Comparison of ENCODE assay signal across 8 mouse cellular contexts in genomic region chrX:101427774-101428173, GRCm38 (mm10). TPM values are rescaled to one million over a fixed set of nuclear protein-coding genes. Genes with fewer than 3 reads are reported as not detected.
DNase-seq lines count a peak whose midpoint lies in the region; ATAC-seq and TF ChIP-seq lines count a peak whose summit lies in the region.

No protein-coding gene starts in this region.

- H3K4me3 ChIP-seq in left cerebral cortex, adult 2 months, result no peak overlapping the region

- intact Hi-C loops in left cerebral cortex, adult 2 months (cut with DNase I), result no loop called here
- intact Hi-C loops in left cerebral cortex, postnatal 14 days (cut with DNase I), result no loop called here

- DNase-seq in cerebellum, adult 9-10 months, result peak; percentile 20
- no peak for DNase-seq in cerebellum, adult 11 months
- no peak for DNase-seq in left cerebral cortex, adult 2 months (ENCODE audit: extremely low spot score in 1 of 2, low spot score in 2 of 2)
- no peak for DNase-seq in left cerebral cortex, postnatal 14 days (ENCODE audit: low spot score in 2 of 2)
- DNase-seq in brain, adult 2 months (ENCODE audit: low read depth, low spot score), result peak; percentile 14
- peak; percentile 66 for DNase-seq in naive thymus-derived CD4-positive, alpha-beta T cell, adult 2 months (ENCODE audit: low read depth)
- no peak for DNase-seq in right cerebral cortex, adult 2 months (ENCODE audit: low spot score in 2 of 2)

- H3K27ac ChIP-seq in left cerebral cortex, adult 2 months, result no peak overlapping the region

- no peak for ATAC-seq in monocyte, adult 5-6 weeks (replicated peaks; ENCODE audit: insufficient number of reproducible peaks, low FRiP score, low TSS enrichment, poor library complexity, severe bottlenecking)

- TF ChIP-seq CTCF in left cerebral cortex, adult 2 months (IDR thresholded peaks at IDR 0.05), result peak; percentile 43

RNA-seq across cellular contexts. Expression of gene Nono, which starts 1.3 kb away (rescaled TPM):
- 100 to 1,000 TPM in 1 of 2 experiments, 10 to 100 TPM in 1; 98.2 to 123 TPM for total RNA-seq in left cerebral cortex, adult 2 months (2021)
- 100 to 1,000 TPM; 130 to 140 TPM for total RNA-seq in left cerebral cortex, postnatal 14 days (2021)
- total RNA-seq in monocyte, adult 5-6 weeks (2017), result 308 to 348 TPM (median 324 TPM) in 3 replicates

RNA-seq across cellular contexts. Expression of gene Zmym3, which starts 7.1 kb away (rescaled TPM):
- total RNA-seq in left cerebral cortex, adult 2 months (2021), result 100 to 1,000 TPM; 142 to 174 TPM
- 100 to 1,000 TPM; 138 to 143 TPM for total RNA-seq in left cerebral cortex, postnatal 14 days (2021)
- 11.0 to 35.3 TPM (median 11.1 TPM) in 3 replicates for total RNA-seq in monocyte, adult 5-6 weeks (2017)

RNA-seq across cellular contexts. Expression of gene Itgb1bp2, which starts 21.1 kb away (rescaled TPM):
- 1 to 10 TPM in 1 of 2 experiments, under 1 TPM in 1; 0.68 to 1.2 TPM for total RNA-seq in left cerebral cortex, adult 2 months (2021)
- total RNA-seq in left cerebral cortex, postnatal 14 days (2021), result under 1 TPM; 0.90 to 0.91 TPM
- 0.64 to 2.6 TPM in 2 of 3 replicates, not detected in the other for total RNA-seq in monocyte, adult 5-6 weeks (2017)

RNA-seq across cellular contexts. Expression of gene Gjb1, which starts 51.6 kb away (rescaled TPM):
- 1 to 10 TPM; 6.4 to 8.8 TPM for total RNA-seq in left cerebral cortex, adult 2 months (2021)
- total RNA-seq in left cerebral cortex, postnatal 14 days (2021), result 1 to 10 TPM; 1.3 to 4.7 TPM
- total RNA-seq in monocyte, adult 5-6 weeks (2017), result not detected in 3 replicates

Comparison
In these comparisons a context has a peak if more than half of its experiments do, and no peak if none do; other contexts are left out.
1. DNase-seq: peak in cerebellum, adult 9-10 months (single experiment), brain, adult 2 months (single experiment) and naive thymus-derived CD4-positive, alpha-beta T cell, adult 2 months (single experiment); none in cerebellum, adult 11 months (single experiment), left cerebral cortex, adult 2 months (0 of 2), left cerebral cortex, postnatal 14 days (0 of 2) and right cerebral cortex, adult 2 months (0 of 2).